Mouse (Mus musculus): ENCODE measurements around the gene Cmtm2a. TPM values are rescaled to one million over a fixed set of nuclear protein-coding genes. Genes with fewer than 3 reads are reported as not detected.
"Not testable (repeated sequence)": the region's sequence is repeated elsewhere in the genome, so short reads cannot be mapped to it uniquely, and the experiment has no call there.

The Cmtm2a gene
- polyA plus RNA-seq, 1 experiment from 2014 or later = not detected

DNA sequence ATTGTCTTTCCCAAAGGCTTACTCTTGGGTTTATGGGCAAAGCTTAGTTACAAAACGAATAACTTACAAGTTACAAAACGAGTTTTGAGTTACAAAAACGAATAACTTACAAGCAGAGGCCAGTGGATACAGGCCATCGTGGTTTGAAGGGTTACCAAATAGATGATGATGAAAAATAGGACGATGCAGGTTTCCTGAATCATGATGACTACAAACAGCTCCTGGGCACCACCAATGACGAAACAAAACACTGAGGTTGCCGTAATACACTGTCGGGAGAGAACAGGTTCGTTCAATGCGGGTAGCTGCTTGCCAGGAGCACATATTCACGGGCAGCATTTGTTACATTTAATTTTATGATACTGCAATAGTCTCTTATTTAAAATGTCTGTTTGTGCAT, 12.0 kb upstream of the Cmtm2a start:
- Histone ChIP-seq H3K9me3 (replicated peaks; ENCODE audit: control insufficient read depth, low read length) (no peaks in the 10 kb centered on the region), H3K27me3 (ENCODE audit: control insufficient read depth, insufficient read depth, low read length) (no peaks in the 10 kb centered on the region), H3K4me2 (ENCODE audit: low read depth, low read length) (no peak overlapping the region), H3K36me3 (ENCODE audit: control insufficient read depth, insufficient read depth) (no peaks in the 10 kb centered on the region), H3K9ac (ENCODE audit: low read length) (no peak overlapping the region), H3K4me1 (ENCODE audit: control insufficient read depth, insufficient read depth, low read length) (no peaks in the 10 kb centered on the region), H3K4me3 (ENCODE audit: low read length) (no peak overlapping the region), H3K27ac (ENCODE audit: low read length) (no peak overlapping the region)
- 82% methylated on average over 11 of the region's 11 CpGs for WGBS
- no peak for ATAC-seq (replicated peaks; ENCODE audit: extremely low read depth, insufficient read depth, low FRiP score)

DNA sequence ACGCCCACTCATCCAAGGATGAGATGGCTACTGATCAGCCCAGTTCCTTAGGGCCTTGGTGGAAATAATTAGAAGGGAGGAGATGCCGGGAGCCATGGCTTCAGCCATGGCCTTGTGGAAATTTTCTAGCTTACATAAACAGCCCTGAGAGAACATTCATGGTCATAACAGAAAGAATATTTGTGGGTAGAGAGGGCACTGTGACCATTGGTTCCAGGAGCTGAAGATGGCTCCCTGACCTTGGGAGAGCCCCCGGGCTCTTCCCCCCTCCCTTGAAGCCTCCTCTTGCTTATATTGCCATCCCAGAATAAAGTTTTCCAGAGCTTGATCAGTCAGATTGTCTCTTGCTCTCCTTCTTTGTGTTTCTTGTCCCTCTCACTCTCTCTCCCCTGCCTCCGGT, 9.6 kb upstream of the Cmtm2a start:
- H3K27ac ChIP-seq (ENCODE audit: low read length); H3K36me3 ChIP-seq (ENCODE audit: control insufficient read depth, insufficient read depth); ATAC-seq (replicated peaks; ENCODE audit: extremely low read depth, insufficient read depth, low FRiP score); H3K4me3 ChIP-seq (ENCODE audit: low read length); H3K27me3 ChIP-seq (ENCODE audit: control insufficient read depth, insufficient read depth, low read length); H3K4me1 ChIP-seq (ENCODE audit: control insufficient read depth, insufficient read depth, low read length); H3K4me2 ChIP-seq (ENCODE audit: low read depth, low read length); H3K9ac ChIP-seq (ENCODE audit: low read length); H3K9me3 ChIP-seq (replicated peaks; ENCODE audit: control insufficient read depth, low read length): not testable (repeated sequence)
- 92% methylated on average over 4 of the region's 4 CpGs for WGBS

GRCm38 (mm10) chr8:104301577-104301976, 8.6 kb upstream of the Cmtm2a start:
- H3K9me3 ChIP-seq (replicated peaks; ENCODE audit: control insufficient read depth, low read length); H3K36me3 ChIP-seq (ENCODE audit: control insufficient read depth, insufficient read depth); H3K4me3 ChIP-seq (ENCODE audit: low read length); ATAC-seq (replicated peaks; ENCODE audit: extremely low read depth, insufficient read depth, low FRiP score); H3K9ac ChIP-seq (ENCODE audit: low read length); H3K27ac ChIP-seq (ENCODE audit: low read length); H3K27me3 ChIP-seq (ENCODE audit: control insufficient read depth, insufficient read depth, low read length); H3K4me2 ChIP-seq (ENCODE audit: low read depth, low read length); H3K4me1 ChIP-seq (ENCODE audit: control insufficient read depth, insufficient read depth, low read length): not testable (repeated sequence)
- WGBS = 23% methylated on average over 3 of the region's 3 CpGs

- Histone ChIP-seq H3K27ac (ENCODE audit: low read length) (no peak overlapping the region), H3K9me3 (replicated peaks; ENCODE audit: control insufficient read depth, low read length) (no peaks in the 10 kb centered on the region), H3K36me3 (ENCODE audit: control insufficient read depth, insufficient read depth) (no peaks in the 10 kb centered on the region), H3K9ac (ENCODE audit: low read length) (no peak overlapping the region), H3K27me3 (ENCODE audit: control insufficient read depth, insufficient read depth, low read length) (no peaks in the 10 kb centered on the region), H3K4me1 (ENCODE audit: control insufficient read depth, insufficient read depth, low read length) (no peaks in the 10 kb centered on the region), H3K4me2 (ENCODE audit: low read depth, low read length) (no peak overlapping the region), H3K4me3 (ENCODE audit: low read length) (no peak overlapping the region)
- 72% methylated on average over 1 of the region's 1 CpGs for WGBS
- ATAC-seq (replicated peaks; ENCODE audit: extremely low read depth, insufficient read depth, low FRiP score) = no peak
Measured at GRCm38 (mm10) chr8:104294396-104294795, 1.4 kb upstream of the Cmtm2a start.

DNA sequence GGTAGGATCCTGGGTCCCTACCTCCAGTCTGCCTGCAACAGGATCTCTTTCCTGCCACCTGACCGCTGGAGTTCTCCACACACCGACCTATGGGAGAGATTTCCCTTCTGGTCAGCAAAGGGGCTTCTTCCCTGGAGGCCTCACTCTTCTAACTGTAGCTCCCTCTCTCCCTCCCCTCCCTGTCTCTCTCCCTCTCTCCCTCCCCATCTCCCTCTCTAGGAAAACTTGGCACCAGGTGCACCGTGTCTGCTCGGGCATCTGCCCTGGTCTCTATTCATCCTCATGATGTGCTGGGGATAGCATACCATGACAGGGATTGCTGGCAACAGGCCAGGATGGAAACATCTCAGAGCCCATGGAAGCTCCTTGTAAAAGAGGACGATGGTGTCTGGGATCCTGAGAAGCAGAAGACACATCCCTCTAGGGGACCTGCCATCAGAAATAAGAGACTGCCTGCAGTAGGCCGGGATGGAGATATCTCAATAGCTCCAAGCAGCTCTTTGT, 24.0 kb downstream of the Cmtm2a start:
- Histone ChIP-seq H3K36me3 (ENCODE audit: control insufficient read depth, insufficient read depth) (no peaks in the 10 kb centered on the region), H3K9ac (ENCODE audit: low read length) (no peak overlapping the region), H3K4me3 (ENCODE audit: low read length) (no peak overlapping the region), H3K4me1 (ENCODE audit: control insufficient read depth, insufficient read depth, low read length) (no peaks in the 10 kb centered on the region), H3K9me3 (replicated peaks; ENCODE audit: control insufficient read depth, low read length) (no peaks in the 10 kb centered on the region), H3K27ac (ENCODE audit: low read length) (no peak overlapping the region), H3K4me2 (ENCODE audit: low read depth, low read length) (no peak overlapping the region), H3K27me3 (ENCODE audit: control insufficient read depth, insufficient read depth, low read length) (no peaks in the 10 kb centered on the region)
- no peak; the same call in 1 of the 2 replicates for ATAC-seq (replicated peaks; ENCODE audit: extremely low read depth, insufficient read depth, low FRiP score)
- 76% methylated on average over 6 of the region's 6 CpGs for WGBS

- Histone ChIP-seq H3K4me3 (ENCODE audit: low read length) (no peak overlapping the region), H3K27me3 (ENCODE audit: control insufficient read depth, insufficient read depth, low read length) (no peaks in the 10 kb centered on the region), H3K27ac (ENCODE audit: low read length) (no peak overlapping the region), H3K4me2 (ENCODE audit: low read depth, low read length) (no peak overlapping the region), H3K9ac (ENCODE audit: low read length) (no peak overlapping the region), H3K4me1 (ENCODE audit: control insufficient read depth, insufficient read depth, low read length) (no peaks in the 10 kb centered on the region), H3K9me3 (replicated peaks; ENCODE audit: control insufficient read depth, low read length) (no peaks in the 10 kb centered on the region), H3K36me3 (ENCODE audit: control insufficient read depth, insufficient read depth) (no peaks in the 10 kb centered on the region)
- no peak for ATAC-seq (replicated peaks; ENCODE audit: extremely low read depth, insufficient read depth, low FRiP score)
Measured at GRCm38 (mm10) chr8:104268368-104268767, 24.6 kb downstream of the Cmtm2a start.

DNA sequence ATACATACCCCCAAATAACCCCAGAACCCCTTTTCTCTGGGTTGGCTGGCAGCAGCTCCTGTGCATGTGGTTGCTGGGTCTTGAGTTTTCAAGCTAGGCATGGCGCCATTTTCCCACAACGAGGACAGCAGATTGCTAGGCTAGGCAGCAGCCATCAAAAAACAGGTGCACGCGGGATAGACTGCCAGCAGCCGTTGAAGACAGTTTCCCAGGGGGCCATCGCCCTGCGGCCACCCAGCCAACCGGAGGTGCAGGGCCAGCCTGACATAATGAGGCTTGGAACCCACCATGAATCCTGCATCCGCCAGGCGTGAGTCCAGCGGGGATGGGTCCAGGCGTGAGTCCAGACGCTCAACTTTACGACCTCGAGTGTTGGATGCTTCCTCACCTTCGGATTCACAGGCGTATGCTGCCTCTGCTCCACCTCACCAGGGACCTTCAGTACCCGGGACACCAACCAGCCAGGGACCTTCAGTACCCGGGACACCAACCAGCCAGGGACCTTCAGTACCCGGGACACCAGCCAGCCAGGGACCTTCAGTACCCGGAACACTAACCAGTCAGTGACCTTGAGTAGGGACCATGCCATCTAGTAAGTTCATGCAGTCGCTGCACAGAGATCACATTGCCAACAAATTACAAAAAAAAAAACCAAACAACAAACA, 28.6 kb downstream of the Cmtm2a start:
- ATAC-seq (replicated peaks; ENCODE audit: extremely low read depth, insufficient read depth, low FRiP score); H3K27ac ChIP-seq (ENCODE audit: low read length); H3K36me3 ChIP-seq (ENCODE audit: control insufficient read depth, insufficient read depth); H3K9ac ChIP-seq (ENCODE audit: low read length); H3K4me3 ChIP-seq (ENCODE audit: low read length); H3K9me3 ChIP-seq (replicated peaks; ENCODE audit: control insufficient read depth, low read length); H3K4me1 ChIP-seq (ENCODE audit: control insufficient read depth, insufficient read depth, low read length); H3K27me3 ChIP-seq (ENCODE audit: control insufficient read depth, insufficient read depth, low read length); H3K4me2 ChIP-seq (ENCODE audit: low read depth, low read length): not testable (repeated sequence)
- 96% methylated on average over 22 of the region's 22 CpGs for WGBS

- H3K4me3 ChIP-seq (ENCODE audit: low read length); H3K27me3 ChIP-seq (ENCODE audit: control insufficient read depth, insufficient read depth, low read length); H3K9me3 ChIP-seq (replicated peaks; ENCODE audit: control insufficient read depth, low read length); H3K27ac ChIP-seq (ENCODE audit: low read length); H3K4me2 ChIP-seq (ENCODE audit: low read depth, low read length); H3K4me1 ChIP-seq (ENCODE audit: control insufficient read depth, insufficient read depth, low read length); ATAC-seq (replicated peaks; ENCODE audit: extremely low read depth, insufficient read depth, low FRiP score); H3K9ac ChIP-seq (ENCODE audit: low read length): not testable (repeated sequence)
- H3K36me3 ChIP-seq (ENCODE audit: control insufficient read depth, insufficient read depth) = peaks cover 18% of the 10 kb centered on the region
- WGBS = 93% methylated on average over 5 of the region's 5 CpGs
Measured at GRCm38 (mm10) chr8:104261802-104262201, 31.2 kb downstream of the Cmtm2a start.

GRCm38 (mm10) chr8:104253016-104253415, 40.0 kb downstream of the Cmtm2a start:
- WGBS = 92% methylated on average over 3 of the region's 3 CpGs

More at GRCm38 (mm10) chr8:104253016-104253415, 40.0 kb downstream of the Cmtm2a start:
- H3K4me2 ChIP-seq (ENCODE audit: low read depth, low read length) = no peak overlapping the region
- H3K27ac ChIP-seq (ENCODE audit: low read length) = no peak overlapping the region
- no peaks in the 10 kb centered on the region for H3K9me3 ChIP-seq (replicated peaks; ENCODE audit: control insufficient read depth, low read length)
- peaks cover 7% of the 10 kb centered on the region for H3K36me3 ChIP-seq (ENCODE audit: control insufficient read depth, insufficient read depth)
- no peak overlapping the region for H3K4me3 ChIP-seq (ENCODE audit: low read length)
- no peak for ATAC-seq (replicated peaks; ENCODE audit: extremely low read depth, insufficient read depth, low FRiP score)
- no peaks in the 10 kb centered on the region for H3K27me3 ChIP-seq (ENCODE audit: control insufficient read depth, insufficient read depth, low read length)
- peaks cover 6% of the 10 kb centered on the region; the same call in 1 of the 2 replicates for H3K4me1 ChIP-seq (ENCODE audit: control insufficient read depth, insufficient read depth, low read length)
- no peak overlapping the region for H3K9ac ChIP-seq (ENCODE audit: low read length)
